Mouse (Mus musculus) limb, embryonic 12.5 days (tissue): ENCODE results near the gene Rab40c. TPM values are rescaled to one million over a fixed set of nuclear protein-coding genes. Genes with fewer than 3 reads are reported as not detected.

ENCODE experiments used
- ATAC-seq: fragments of 200-750 bp; cut with Nextera tagmentation; 2 replicates; pipeline ENCODE4 v1.8.0; 2017; ENCODE audit warnings: low read depth, moderate TSS enrichment; ENCODE audit not compliant: insufficient number of reproducible peaks, insufficient read depth, low FRiP score, low TSS enrichment
- H3K27ac ChIP-seq: fragments of 300-500 bp; sonication (generic); 2 replicates; pipeline ENCODE4 v1.5.1; 2016; ENCODE audit warnings: mild to moderate bottlenecking, moderate library complexity
- H3K27me3 ChIP-seq: fragments of 300-500 bp; sonication (generic); 2 replicates; pipeline ENCODE4 v1.6.1; 2016; ENCODE audit warnings: mild to moderate bottlenecking, moderate library complexity
- H3K36me3 ChIP-seq: fragments of 300-500 bp; sonication (generic); 2 replicates; pipeline ENCODE4 v1.6.1; 2016; ENCODE audit warnings: mild to moderate bottlenecking, moderate library complexity
- H3K4me1 ChIP-seq: fragments of 300-500 bp; sonication (generic); replicated peaks from 2 replicates; pipeline ENCODE4 v1.6.1; 2016
- H3K4me2 ChIP-seq: fragments of 300-500 bp; sonication (generic); 2 replicates; pipeline ENCODE4 v1.6.1; 2016; ENCODE audit warnings: mild to moderate bottlenecking, moderate library complexity
- H3K4me3 ChIP-seq: fragments of 300-500 bp; sonication (generic); replicated peaks from 2 replicates; pipeline ENCODE4 v1.5.1; 2016; ENCODE audit warnings: mild to moderate bottlenecking
- H3K9ac ChIP-seq: fragments of 300-500 bp; sonication (generic); replicated peaks from 2 replicates; pipeline ENCODE4 v1.6.1; 2016; ENCODE audit warnings: mild to moderate bottlenecking, moderate library complexity
- H3K9me3 ChIP-seq: fragments of 300-500 bp; sonication (generic); 2 replicates; pipeline ENCODE4 v1.6.1; 2016; ENCODE audit warnings: mild to moderate bottlenecking, moderate library complexity
- WGBS: fragments of 180-500 bp; shearing (Covaris S2); methylation state at CpG from one replicate; pipeline ENCODE4 v1.1.7; 2016; 5-methylcytosine and 5-hydroxymethylcytosine counted together
- polyA plus RNA-seq: library from polyadenylated mRNA; unstranded; fragments of >200 nt; fragmentation: Nextera tagmentation; extraction: Ambion mirVana; gene quantifications from 2 replicates; pipeline ENCODE4 v1.2.1, GENCODE M21; 2016

Rab40c gene
- polyA plus RNA-seq, 1 experiment from 2014 or later = 35.7 TPM

- H3K27ac ChIP-seq = no peak overlapping the region
- H3K4me3 ChIP-seq = no peak overlapping the region
- peaks cover 64% of the 10 kb centered on the region for H3K36me3 ChIP-seq
- no peak overlapping the region for H3K9ac ChIP-seq
- 85% methylated on average over 14 of the region's 14 CpGs for WGBS
- no peaks in the 10 kb centered on the region for H3K9me3 ChIP-seq
- H3K4me2 ChIP-seq = no peak overlapping the region
- no peaks in the 10 kb centered on the region for H3K27me3 ChIP-seq
- no peak for ATAC-seq
- peaks cover 39% of the 10 kb centered on the region for H3K4me1 ChIP-seq
Measured at GRCm38 (mm10) chr17:25839455-25840235, 79.9 kb downstream of the Rab40c start.

- no peak overlapping the region for H3K4me3 ChIP-seq
- H3K4me2 ChIP-seq = no peak overlapping the region
- WGBS = 90% methylated on average over 4 of the region's 4 CpGs
- H3K4me1 ChIP-seq = peaks cover 45% of the 10 kb centered on the region
- ATAC-seq = no peak
- H3K9me3 ChIP-seq = no peaks in the 10 kb centered on the region
- no peaks in the 10 kb centered on the region for H3K27me3 ChIP-seq
- H3K27ac ChIP-seq = no peak overlapping the region
- H3K36me3 ChIP-seq = peaks cover 66% of the 10 kb centered on the region
- no peak overlapping the region for H3K9ac ChIP-seq
Measured at GRCm38 (mm10) chr17:25838904-25839303, 80.6 kb downstream of the Rab40c start.

GRCm38 (mm10) chr17:25837533-25837932 is 82.0 kb downstream of the Rab40c start:
- Histone ChIP-seq H3K9ac (peak overlapping the region; percentile 57; the same call in 1 of the 2 replicates), H3K9me3 (no peaks in the 10 kb centered on the region), H3K4me2 (peak overlapping the region; percentile 82), H3K27ac (no peak overlapping the region), H3K27me3 (no peaks in the 10 kb centered on the region), H3K4me3 (no peak overlapping the region; the same call in 1 of the 2 replicates), H3K4me1 (peaks cover 40% of the 10 kb centered on the region), H3K36me3 (peaks cover 65% of the 10 kb centered on the region)
- WGBS = 61% methylated on average over 3 of the region's 3 CpGs
- no peak for ATAC-seq

GRCm38 (mm10) chr17:25837076-25837410 is 82.5 kb downstream of the Rab40c start, which contains the start of gene Rhbdl1:
Rhbdl1 (minus strand) TSS chr17:25837295.
- Histone ChIP-seq H3K27ac (no peak within 1 kb of the TSS), H3K36me3 (peaks cover 60% of the 10 kb centered on the region), H3K9me3 (no peaks in the 10 kb centered on the region), H3K4me1 (peaks cover 41% of the 10 kb centered on the region), H3K27me3 (no peaks in the 10 kb centered on the region), H3K4me3 (peak within 1 kb of the TSS; percentile 37), H3K4me2 (peak within 1 kb of the TSS; percentile 82), H3K9ac (peak within 1 kb of the TSS; percentile 57)
- 3% methylated on average over 29 of the region's 29 CpGs for whole genome bisulfite sequencing
- ATAC-seq = no peak

- no peaks in the 10 kb centered on the region for H3K27me3 ChIP-seq
- peaks cover 60% of the 10 kb centered on the region for H3K36me3 ChIP-seq
- peak overlapping the region; percentile 82 for H3K4me2 ChIP-seq
- no peak overlapping the region for H3K27ac ChIP-seq
- 22% methylated on average over 23 of the region's 23 CpGs for WGBS
- H3K9ac ChIP-seq = peak overlapping the region; percentile 57
- H3K4me3 ChIP-seq = peak overlapping the region; percentile 37
- peaks cover 46% of the 10 kb centered on the region for H3K4me1 ChIP-seq
- no peaks in the 10 kb centered on the region for H3K9me3 ChIP-seq
- no peak for ATAC-seq
Measured at GRCm38 (mm10) chr17:25836397-25837075, 83.0 kb downstream of the Rab40c start.

GRCm38 (mm10) chr17:25835816-25836215 is 83.7 kb downstream of the Rab40c start:
- Histone ChIP-seq H3K36me3 (peaks cover 60% of the 10 kb centered on the region), H3K9me3 (no peaks in the 10 kb centered on the region), H3K27me3 (no peaks in the 10 kb centered on the region), H3K9ac (no peak overlapping the region), H3K4me3 (peak overlapping the region; percentile 37; the same call in 1 of the 2 replicates), H3K4me2 (peak overlapping the region; percentile 98; the same call in 1 of the 2 replicates), H3K4me1 (peaks cover 53% of the 10 kb centered on the region), H3K27ac (no peak overlapping the region)
- no peak for ATAC-seq
- 90% methylated on average over 16 of the region's 16 CpGs for WGBS

GRCm38 (mm10) chr17:25835301-25835700 is 84.2 kb downstream of the Rab40c start:
- Histone ChIP-seq H3K4me3 (0 out of 2 replicates have a peak overlapping the region, but pooled peaks have one; percentile 37), H3K36me3 (peaks cover 60% of the 10 kb centered on the region)

GRCm38 (mm10) chr17:25834595-25835222 is 84.8 kb downstream of the Rab40c start:
- peak overlapping the region; percentile 98 for H3K4me2 ChIP-seq
- peak overlapping the region; percentile 83; the same call in 1 of the 2 replicates for H3K9ac ChIP-seq
- 88% methylated on average over 12 of the region's 12 CpGs for WGBS
- H3K9me3 ChIP-seq = no peaks in the 10 kb centered on the region
- peak overlapping the region; percentile 74 for H3K4me3 ChIP-seq
- no peaks in the 10 kb centered on the region for H3K27me3 ChIP-seq
- H3K27ac ChIP-seq = no peak overlapping the region
- H3K36me3 ChIP-seq = peaks cover 60% of the 10 kb centered on the region
- ATAC-seq = no peak
- H3K4me1 ChIP-seq = peaks cover 62% of the 10 kb centered on the region

More at GRCm38 (mm10) chr17:25835301-25835700, 84.2 kb downstream of the Rab40c start:
- H3K9me3 ChIP-seq = no peaks in the 10 kb centered on the region
- no peak overlapping the region for H3K27ac ChIP-seq
- H3K4me2 ChIP-seq = peak overlapping the region; percentile 98; the same call in 1 of the 2 replicates
- H3K9ac ChIP-seq = no peak overlapping the region
- no peaks in the 10 kb centered on the region for H3K27me3 ChIP-seq
- 95% methylated on average over 7 of the region's 7 CpGs for WGBS
- peaks cover 57% of the 10 kb centered on the region for H3K4me1 ChIP-seq
- no peak for ATAC-seq

GRCm38 (mm10) chr17:25833961-25834594 is 85.4 kb downstream of the Rab40c start:
- no peak for ATAC-seq
- no peaks in the 10 kb centered on the region for H3K9me3 ChIP-seq
- peaks cover 56% of the 10 kb centered on the region for H3K36me3 ChIP-seq
- H3K4me3 ChIP-seq = peak overlapping the region; percentile 74
- H3K27ac ChIP-seq = peak overlapping the region; percentile 94
- 48% methylated on average over 6 of the region's 6 CpGs for WGBS
- H3K27me3 ChIP-seq = no peaks in the 10 kb centered on the region
- peak overlapping the region; percentile 98 for H3K4me2 ChIP-seq
- peaks cover 66% of the 10 kb centered on the region for H3K4me1 ChIP-seq
- peak overlapping the region; percentile 83 for H3K9ac ChIP-seq

GRCm38 (mm10) chr17:25833291-25833663 is 86.2 kb downstream of the Rab40c start, which contains the start of gene Stub1:
Stub1 (minus strand) TSS chr17:25833404.
- H3K36me3 ChIP-seq = peaks cover 50% of the 10 kb centered on the region
- H3K9me3 ChIP-seq = no peaks in the 10 kb centered on the region
- peak within 1 kb of the TSS; percentile 94 for H3K27ac ChIP-seq
- peak within 1 kb of the TSS; percentile 74 for H3K4me3 ChIP-seq
- no peaks in the 10 kb centered on the region for H3K27me3 ChIP-seq
- under 1% methylated on average over 24 of the region's 24 CpGs for whole genome bisulfite sequencing
- H3K4me1 ChIP-seq = peaks cover 69% of the 10 kb centered on the region
- H3K9ac ChIP-seq = peak within 1 kb of the TSS; percentile 83
- peak within 1 kb of the TSS; percentile 98 for H3K4me2 ChIP-seq
- ATAC-seq = no peak; the same call in 1 of the 2 replicates
